Mouse (Mus musculus): ENCODE data around the gene Pex14. TPM values are rescaled to one million over a fixed set of nuclear protein-coding genes. Genes with fewer than 3 reads are reported as not detected.
A peak's percentile ranks its signal among the peaks of the same experiment; 100 is the strongest.

The Pex14 gene
- total RNA-seq, 1 experiment from 2014 or later = 17.6 TPM

- ATAC-seq (ENCODE audit: extremely low read depth, insufficient number of reproducible peaks, low FRiP score, poor library complexity, severe bottlenecking) = no peak
These were observed 38.3 kb downstream of the Pex14 start for GRCm38 (mm10) chr4:149061432-149061718.

GRCm38 (mm10) chr4:149060621-149061431 lies 38.9 kb downstream of the Pex14 start:
- no peak for ATAC-seq (ENCODE audit: extremely low read depth, insufficient number of reproducible peaks, low FRiP score, poor library complexity, severe bottlenecking)

DNA sequence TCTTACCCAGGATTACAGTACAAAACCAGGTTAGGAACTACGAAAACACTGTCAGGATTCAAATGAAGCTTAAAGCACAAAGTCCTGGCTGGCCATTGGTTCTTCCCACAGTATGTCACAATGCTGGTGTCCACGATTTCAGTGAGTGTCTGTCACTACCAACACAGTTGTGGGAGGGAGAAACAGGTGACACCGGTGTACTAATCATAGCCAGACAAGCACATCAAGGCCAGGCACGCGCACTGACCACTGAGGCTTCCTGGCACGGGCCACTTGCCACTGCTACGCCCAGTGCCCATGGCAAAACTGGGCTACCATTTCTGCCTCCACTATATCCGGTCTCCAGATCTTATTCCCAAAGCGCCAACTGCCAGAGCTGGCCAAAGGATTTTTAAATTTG lies 40.0 kb downstream of the Pex14 start:
- no peak for ATAC-seq (ENCODE audit: extremely low read depth, insufficient number of reproducible peaks, low FRiP score, poor library complexity, severe bottlenecking)

- ATAC-seq (ENCODE audit: extremely low read depth, insufficient number of reproducible peaks, low FRiP score, poor library complexity, severe bottlenecking) = no peak
These were observed 41.4 kb downstream of the Pex14 start for GRCm38 (mm10) chr4:149058298-149058697.

DNA sequence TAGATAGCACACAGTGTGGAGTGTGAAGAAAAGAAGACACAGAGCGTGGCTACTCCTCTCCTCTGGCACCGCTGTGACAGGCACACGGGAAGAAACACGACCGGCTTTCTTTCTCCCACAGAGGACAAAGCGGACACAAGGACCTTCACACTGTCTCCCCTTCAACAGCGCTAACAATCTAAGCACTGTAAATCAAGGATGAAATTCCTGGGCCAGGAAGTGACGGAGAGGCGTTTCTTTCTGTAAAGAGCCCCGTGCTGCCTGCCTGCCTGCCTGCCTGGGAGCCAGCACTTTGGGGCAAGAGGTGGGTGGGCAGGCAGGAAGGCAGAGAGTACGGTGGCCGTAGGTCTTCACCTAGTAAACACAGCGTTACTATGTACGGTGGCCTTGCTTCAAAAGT lies 42.2 kb downstream of the Pex14 start:
- no peak for ATAC-seq (ENCODE audit: extremely low read depth, insufficient number of reproducible peaks, low FRiP score, poor library complexity, severe bottlenecking)

DNA sequence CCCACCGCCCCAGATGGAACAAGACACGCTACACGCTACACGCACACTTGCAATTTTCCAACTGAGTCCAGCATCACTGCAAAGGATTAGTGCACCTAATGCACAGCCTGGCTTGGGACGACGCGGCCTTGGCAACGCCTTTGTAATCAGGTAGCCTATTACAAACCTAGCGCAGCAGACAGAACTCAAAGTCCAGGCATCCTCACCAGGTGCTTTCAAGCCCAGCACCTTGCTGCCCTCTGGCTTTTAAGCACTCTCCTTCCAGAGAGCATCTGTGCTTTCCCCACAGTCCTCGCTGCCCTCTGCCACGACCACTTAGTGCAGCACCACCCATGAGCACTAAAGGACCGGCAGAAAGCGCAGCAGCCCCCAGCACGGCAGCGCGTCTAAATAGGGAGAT lies 42.7 kb downstream of the Pex14 start:
- ATAC-seq (ENCODE audit: extremely low read depth, insufficient number of reproducible peaks, low FRiP score, poor library complexity, severe bottlenecking) = no peak

- no peak for ATAC-seq (ENCODE audit: extremely low read depth, insufficient number of reproducible peaks, low FRiP score, poor library complexity, severe bottlenecking)
These were observed 43.8 kb downstream of the Pex14 start for GRCm38 (mm10) chr4:149055847-149056246.

DNA sequence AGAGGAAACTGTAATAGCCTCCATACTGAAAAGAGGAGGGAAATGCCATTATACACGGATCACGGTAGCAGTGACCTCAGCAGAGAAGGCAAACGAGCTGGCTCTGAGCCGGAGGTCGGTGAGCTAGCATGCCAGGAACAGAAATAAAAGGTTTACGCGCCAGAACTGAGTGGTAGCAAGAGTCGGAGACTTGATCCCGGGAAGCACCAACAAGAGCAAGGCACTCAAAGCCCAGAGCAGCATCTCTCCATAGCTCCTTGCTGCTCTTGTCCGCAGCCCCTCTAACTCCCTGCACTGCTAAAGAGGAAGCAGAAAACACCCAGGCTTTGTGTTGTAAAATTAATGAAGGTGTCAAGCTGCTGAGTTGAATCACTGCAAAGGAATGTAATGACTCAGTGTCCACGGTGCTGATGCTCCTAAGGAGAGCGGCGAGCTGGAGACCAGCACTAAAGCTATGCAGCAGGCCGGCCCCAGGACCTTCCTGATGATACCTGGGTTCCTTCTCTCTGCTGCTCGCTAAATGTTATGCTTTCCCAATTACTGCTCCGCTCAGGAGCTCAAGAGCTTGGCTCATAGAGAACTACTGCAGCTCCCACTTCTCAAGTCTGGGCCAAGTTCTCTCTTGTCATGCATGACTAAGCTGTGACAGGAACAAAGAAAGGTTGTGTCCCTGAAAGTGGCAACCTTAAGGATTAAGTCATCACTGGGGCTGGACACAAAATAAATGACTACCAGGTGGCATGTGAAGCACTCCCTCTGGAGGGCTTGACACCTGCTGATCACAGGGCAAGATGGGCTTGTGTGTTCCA lies 50.1 kb downstream of the Pex14 start:
- 0 out of 2 replicates have a peak, but pooled peaks have one; percentile 6 for ATAC-seq (ENCODE audit: extremely low read depth, insufficient number of reproducible peaks, low FRiP score, poor library complexity, severe bottlenecking)

- ATAC-seq (ENCODE audit: extremely low read depth, insufficient number of reproducible peaks, low FRiP score, poor library complexity, severe bottlenecking) = no peak
These were observed 50.9 kb downstream of the Pex14 start for GRCm38 (mm10) chr4:149048625-149049228.

GRCm38 (mm10) chr4:149047360-149047759 lies 52.3 kb downstream of the Pex14 start:
- ATAC-seq (ENCODE audit: extremely low read depth, insufficient number of reproducible peaks, low FRiP score, poor library complexity, severe bottlenecking) = no peak

DNA sequence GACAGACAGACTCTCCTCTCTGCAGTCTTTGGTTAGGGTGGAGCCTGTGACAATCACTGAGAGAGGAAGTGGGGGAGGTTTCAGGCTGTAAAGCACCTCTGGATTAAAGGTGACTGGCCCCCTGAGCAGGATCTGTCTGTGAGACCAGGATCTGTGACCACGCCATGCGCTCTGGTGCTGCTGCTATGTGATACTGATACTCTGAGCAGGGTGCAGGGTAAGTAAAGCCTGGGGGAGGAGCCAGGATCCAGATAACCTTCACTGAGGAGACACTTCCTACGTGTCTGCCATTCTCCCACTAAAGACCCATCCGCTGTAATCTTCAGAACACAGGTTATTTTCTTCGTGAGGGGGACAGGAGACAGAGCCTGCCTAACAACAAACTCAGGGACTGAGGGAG lies 53.8 kb downstream of the Pex14 start:
- no peak for ATAC-seq (ENCODE audit: extremely low read depth, insufficient number of reproducible peaks, low FRiP score, poor library complexity, severe bottlenecking)

- no peak for ATAC-seq (ENCODE audit: extremely low read depth, insufficient number of reproducible peaks, low FRiP score, poor library complexity, severe bottlenecking)
These were observed 59.4 kb downstream of the Pex14 start for GRCm38 (mm10) chr4:149040289-149040688.

GRCm38 (mm10) chr4:149037706-149038105 lies 62.0 kb downstream of the Pex14 start:
- ATAC-seq (ENCODE audit: extremely low read depth, insufficient number of reproducible peaks, low FRiP score, poor library complexity, severe bottlenecking) = no peak

GRCm38 (mm10) chr4:149036592-149036991 lies 63.1 kb downstream of the Pex14 start:
- 0 out of 2 replicates have a peak, but pooled peaks have one; percentile 9 for ATAC-seq (ENCODE audit: extremely low read depth, insufficient number of reproducible peaks, low FRiP score, poor library complexity, severe bottlenecking)

DNA sequence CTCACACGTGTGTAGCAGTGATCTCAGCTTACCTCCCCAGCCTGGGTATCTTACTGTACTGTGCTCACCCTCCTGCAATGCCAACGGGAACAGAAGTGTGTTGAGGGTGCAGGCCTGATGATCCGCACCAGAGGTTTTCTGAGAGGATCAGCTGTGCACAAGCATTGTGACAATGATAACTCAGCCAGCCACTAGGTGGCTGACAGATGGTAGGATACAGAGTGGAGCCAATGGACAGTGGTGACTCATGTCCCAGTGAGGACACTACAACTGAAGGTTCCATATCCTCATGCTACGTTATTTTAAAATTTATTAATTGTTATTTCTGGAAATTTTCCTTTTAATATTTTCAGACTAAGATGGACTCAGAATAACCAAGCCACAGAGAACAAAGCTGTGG lies 68.2 kb downstream of the Pex14 start:
- ATAC-seq (ENCODE audit: extremely low read depth, insufficient number of reproducible peaks, low FRiP score, poor library complexity, severe bottlenecking) = no peak

GRCm38 (mm10) chr4:149027571-149027970 lies 72.1 kb downstream of the Pex14 start:
- ATAC-seq (ENCODE audit: extremely low read depth, insufficient number of reproducible peaks, low FRiP score, poor library complexity, severe bottlenecking) = no peak

DNA sequence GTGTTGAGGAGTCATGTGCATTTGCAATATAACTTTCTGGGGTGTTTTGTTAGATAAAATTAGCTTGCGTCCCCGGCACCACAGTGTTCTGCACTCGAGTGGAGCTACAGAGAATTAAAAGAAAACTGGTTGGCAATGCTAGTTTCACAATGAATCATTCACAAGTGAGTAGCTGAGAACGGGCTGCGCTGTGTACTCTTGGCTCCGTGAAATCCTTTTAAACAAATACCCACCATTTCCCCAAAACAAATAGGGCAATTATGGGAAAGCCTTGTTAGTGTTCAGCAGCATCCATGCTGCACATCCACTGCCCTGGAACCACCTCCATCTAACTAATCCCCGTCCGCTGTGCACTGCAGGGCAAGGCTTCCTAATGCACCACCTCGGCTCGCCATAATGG lies 74.4 kb downstream of the Pex14 start:
- no peak for ATAC-seq (ENCODE audit: extremely low read depth, insufficient number of reproducible peaks, low FRiP score, poor library complexity, severe bottlenecking)

- ATAC-seq (ENCODE audit: extremely low read depth, insufficient number of reproducible peaks, low FRiP score, poor library complexity, severe bottlenecking) = no peak
These were observed 78.7 kb downstream of the Pex14 start for GRCm38 (mm10) chr4:149021021-149021420.

GRCm38 (mm10) chr4:149019456-149019855 lies 80.2 kb downstream of the Pex14 start:
- no peak for ATAC-seq (ENCODE audit: extremely low read depth, insufficient number of reproducible peaks, low FRiP score, poor library complexity, severe bottlenecking)

DNA sequence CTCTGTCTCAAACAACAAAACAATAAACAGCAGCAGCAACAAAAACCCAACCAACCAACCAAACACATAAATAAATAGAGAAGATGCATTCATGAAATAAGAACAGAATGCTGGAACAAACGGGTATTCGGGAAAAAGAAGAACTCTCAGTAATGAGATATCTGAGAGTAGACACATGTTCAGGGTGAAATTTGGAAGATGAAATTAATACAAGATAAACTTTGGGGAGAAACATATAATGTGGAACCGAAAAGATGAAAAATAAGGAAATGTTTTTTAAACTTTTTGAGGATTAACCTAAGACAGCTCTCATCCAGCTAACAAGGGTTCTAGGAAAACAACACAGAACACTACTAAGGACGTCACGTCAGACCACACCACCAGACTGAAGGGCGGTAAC lies 92.9 kb downstream of the Pex14 start:
- ATAC-seq (ENCODE audit: extremely low read depth, insufficient number of reproducible peaks, low FRiP score, poor library complexity, severe bottlenecking) = no peak

Measured in neutrophil, adult 5-6 weeks (primary cell).